Mouse (Mus musculus) midbrain, embryonic 11.5 days (tissue): ENCODE data around the gene Jmjd1c. TPM values are rescaled to one million over a fixed set of nuclear protein-coding genes. Genes with fewer than 3 reads are reported as not detected.

Source experiments
- ATAC-seq: fragments of 200-750 bp; cut with Nextera tagmentation; 2 replicates; pipeline ENCODE4 v1.8.0; 2017; ENCODE audit warnings: moderate TSS enrichment, moderate library complexity; ENCODE audit not compliant: low FRiP score
- DNase-seq: peaks from one replicate; pipeline ENCODE4 v3.0.0; 2015; ENCODE audit warnings: low spot score; ENCODE audit errors: missing footprints
- H3K27ac ChIP-seq: fragments of 300-500 bp; sonication (generic); 2 replicates; pipeline ENCODE4 v1.5.1; 2014; ENCODE audit warnings: low read depth, low read length
- H3K27me3 ChIP-seq: fragments of 300-500 bp; sonication (generic); 2 replicates; pipeline ENCODE4 v1.6.1; 2014; ENCODE audit warnings: mild to moderate bottlenecking, low read length, moderate library complexity, mixed read lengths; ENCODE audit not compliant: control insufficient read depth, insufficient read depth
- H3K36me3 ChIP-seq: fragments of 300-500 bp; sonication (generic); 2 replicates; pipeline ENCODE4 v1.6.1; 2014; ENCODE audit warnings: mild to moderate bottlenecking, low read length, moderate library complexity, mixed read lengths; ENCODE audit not compliant: control insufficient read depth, insufficient read depth
- H3K4me1 ChIP-seq: fragments of 300-500 bp; sonication (generic); 2 replicates; pipeline ENCODE4 v1.6.1; 2014; ENCODE audit warnings: low read length; ENCODE audit not compliant: control insufficient read depth, insufficient read depth
- H3K4me2 ChIP-seq: fragments of 300-500 bp; sonication (generic); 2 replicates; pipeline ENCODE4 v1.6.1; 2014; ENCODE audit warnings: mild to moderate bottlenecking, moderate library complexity
- H3K4me3 ChIP-seq: fragments of 300-500 bp; sonication (generic); 2 replicates; pipeline ENCODE4 v1.5.1; 2014; ENCODE audit warnings: low read depth, low read length
- H3K9ac ChIP-seq: fragments of 300-500 bp; sonication (generic); 2 replicates; pipeline ENCODE4 v1.6.1; 2014; ENCODE audit warnings: low read length
- H3K9me3 ChIP-seq: fragments of 300-500 bp; sonication (generic); 2 replicates; pipeline ENCODE4 v1.6.1; 2016; ENCODE audit warnings: low read length; ENCODE audit not compliant: control insufficient read depth
- WGBS: fragments of 180-500 bp; shearing (Covaris S2); extraction: QIAGEN DNeasy Blood & Tissue Kit; methylation state at CpG from one replicate; pipeline ENCODE4 v1.1.7; 2014; 5-methylcytosine and 5-hydroxymethylcytosine counted together
- polyA plus RNA-seq: library from polyadenylated mRNA; unstranded; fragments of >200 nt; fragmentation: Nextera tagmentation; extraction: Ambion mirVana; gene quantifications from 2 replicates; pipeline ENCODE4 v1.2.1, GENCODE M21; 2014

Gene Jmjd1c
- polyA plus RNA-seq, 1 experiment from 2014 or later, result 46.9 TPM

DNA sequence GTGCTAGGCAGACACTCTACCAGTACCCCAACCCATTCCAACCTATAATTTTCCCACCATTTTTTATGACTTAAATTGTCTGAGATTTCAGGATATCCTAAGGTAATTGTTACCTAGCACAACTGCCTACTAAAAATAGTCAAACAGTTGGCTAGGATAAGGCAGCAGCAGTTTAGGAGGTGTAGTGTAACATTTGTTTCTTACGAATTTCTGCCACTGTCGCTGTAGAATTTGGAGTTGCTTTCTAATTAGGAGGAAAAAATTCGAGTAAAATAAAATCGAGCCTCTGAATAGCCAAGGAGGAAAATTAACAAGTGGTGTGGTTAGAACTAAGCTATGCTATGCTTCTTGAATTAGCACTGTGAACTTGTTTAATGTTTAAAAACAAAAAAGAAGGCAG, 101.3 kb downstream of the Jmjd1c start:
- H3K9me3 ChIP-seq, result no peaks in the 10 kb centered on the region
- DNase-seq (no peak), ATAC-seq (no peak)
- H3K27me3 ChIP-seq, result no peaks in the 10 kb centered on the region
- H3K36me3 ChIP-seq, result no peaks in the 10 kb centered on the region
- no peaks in the 10 kb centered on the region for H3K4me1 ChIP-seq
- H3K9ac ChIP-seq, result no peak overlapping the region
- H3K4me3 ChIP-seq, result no peak overlapping the region
- H3K4me2 ChIP-seq, result no peak overlapping the region
- WGBS, result 87% methylated on average over 4 of the region's 4 CpGs
- H3K27ac ChIP-seq, result no peak overlapping the region

DNA sequence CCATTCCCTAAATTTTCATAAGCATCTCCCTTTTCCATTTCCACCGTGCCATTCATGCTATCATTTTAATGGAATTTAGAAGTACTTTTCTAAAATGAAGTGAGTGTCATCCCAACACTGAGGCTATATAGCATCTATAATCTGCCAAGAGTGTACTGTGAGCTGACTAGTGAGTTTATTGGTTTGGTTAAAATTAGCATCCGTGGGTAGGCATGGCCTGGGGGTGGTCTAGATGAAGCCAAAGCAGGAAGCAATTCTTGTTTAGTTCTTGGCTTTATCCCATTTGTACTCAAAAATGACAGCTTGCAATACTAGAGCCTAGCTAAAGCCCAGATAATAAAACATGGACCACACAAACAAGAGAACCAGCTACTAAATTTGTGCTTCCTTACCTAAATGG, 101.9 kb downstream of the Jmjd1c start:
- Histone ChIP-seq H3K36me3 (no peaks in the 10 kb centered on the region), H3K27me3 (no peaks in the 10 kb centered on the region), H3K4me3 (no peak overlapping the region), H3K27ac (no peak overlapping the region), H3K9me3 (no peaks in the 10 kb centered on the region), H3K4me2 (no peak overlapping the region), H3K9ac (no peak overlapping the region), H3K4me1 (no peaks in the 10 kb centered on the region)
- DNase-seq, result no peak
- ATAC-seq, result no peak
- WGBS, result 77% methylated on average over 2 of the region's 2 CpGs

DNA sequence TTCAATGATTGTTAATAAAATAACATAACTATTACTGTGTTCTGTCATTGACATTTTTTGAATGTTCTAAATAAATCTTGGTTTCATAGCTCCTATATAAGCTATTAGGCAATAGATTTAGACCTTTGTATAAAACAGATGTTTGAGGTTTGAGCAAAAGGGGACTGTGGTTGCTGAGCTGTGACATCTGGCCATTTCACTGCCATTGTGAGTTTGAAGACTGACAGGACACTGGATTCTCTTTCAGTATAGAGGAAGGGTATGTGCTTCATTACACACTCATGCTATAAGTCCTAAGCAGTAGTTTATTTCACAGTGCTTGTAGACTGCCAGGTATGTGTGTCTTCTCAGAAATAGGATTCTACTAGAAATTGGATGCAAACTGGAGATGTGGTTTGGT, 105.8 kb downstream of the Jmjd1c start:
- no peaks in the 10 kb centered on the region for H3K27me3 ChIP-seq
- ATAC-seq, result no peak

GRCm38 (mm10) chr10:67202470-67202869, 106.5 kb downstream of the Jmjd1c start:
- ATAC-seq (no peak), DNase-seq (no peak)
- H3K27ac ChIP-seq, result no peak overlapping the region
- no peak overlapping the region for H3K4me2 ChIP-seq
- H3K4me3 ChIP-seq, result no peak overlapping the region
- H3K27me3 ChIP-seq, result no peaks in the 10 kb centered on the region
- no peaks in the 10 kb centered on the region for H3K4me1 ChIP-seq
- H3K9me3 ChIP-seq, result no peaks in the 10 kb centered on the region
- WGBS, result 93% methylated on average over 6 of the region's 6 CpGs
- no peak overlapping the region for H3K9ac ChIP-seq
- no peaks in the 10 kb centered on the region for H3K36me3 ChIP-seq

More for the DNA sequence above, 105.8 kb downstream of the Jmjd1c start:
- Histone ChIP-seq H3K4me2 (no peak overlapping the region), H3K27ac (no peak overlapping the region), H3K9ac (no peak overlapping the region), H3K36me3 (no peaks in the 10 kb centered on the region), H3K4me3 (no peak overlapping the region), H3K9me3 (no peaks in the 10 kb centered on the region), H3K4me1 (no peaks in the 10 kb centered on the region)
- DNase-seq, result no peak

DNA sequence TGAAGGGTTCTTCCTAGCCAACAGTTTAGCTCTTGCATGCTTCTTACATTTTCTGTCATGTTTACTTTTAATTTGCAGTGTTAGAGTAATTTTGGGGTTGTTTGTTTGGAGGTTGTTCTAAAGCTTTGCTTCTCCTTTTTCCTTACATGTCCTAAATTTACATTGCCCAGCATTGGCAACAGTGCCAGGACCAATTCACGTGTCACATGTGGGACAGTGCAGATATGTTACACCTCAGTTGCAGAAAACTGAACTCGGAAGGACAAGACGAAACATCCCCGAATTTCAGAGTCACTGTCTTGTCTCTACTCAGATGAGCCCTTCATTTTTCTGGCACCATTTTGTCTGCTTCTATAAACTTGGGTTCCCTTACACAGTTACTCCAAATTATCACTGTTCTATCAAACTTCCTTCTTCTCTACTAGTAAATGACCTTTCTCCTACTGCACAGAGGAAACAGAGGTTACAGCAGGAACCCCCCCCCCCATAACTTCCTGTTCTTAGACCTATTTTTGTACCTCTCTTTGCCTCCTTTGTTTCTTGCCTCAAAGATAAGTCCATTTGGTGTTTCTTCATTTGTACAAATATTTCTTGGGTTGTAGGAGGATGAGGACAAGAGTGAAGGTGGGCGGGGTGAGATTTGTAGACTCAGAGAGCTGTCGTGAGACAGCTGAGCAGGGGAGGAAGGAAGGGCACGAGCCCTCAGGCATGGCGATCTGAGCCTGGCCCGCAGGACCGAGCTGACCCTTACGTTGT, 108.9 kb downstream of the Jmjd1c start:
- no peaks in the 10 kb centered on the region for H3K27me3 ChIP-seq
- no peak for ATAC-seq

GRCm38 (mm10) chr10:67207931-67208330, 112.0 kb downstream of the Jmjd1c start:
- 94% methylated on average over 2 of the region's 2 CpGs for WGBS
- no peaks in the 10 kb centered on the region for H3K4me1 ChIP-seq
- ATAC-seq, result no peak

More for the DNA sequence above, 108.9 kb downstream of the Jmjd1c start:
- H3K9ac ChIP-seq, result no peak overlapping the region
- H3K36me3 ChIP-seq, result no peaks in the 10 kb centered on the region
- WGBS, result 85% methylated on average over 11 of the region's 11 CpGs
- no peak overlapping the region for H3K4me3 ChIP-seq
- H3K4me1 ChIP-seq, result no peaks in the 10 kb centered on the region
- H3K4me2 ChIP-seq, result no peak overlapping the region
- H3K9me3 ChIP-seq, result no peaks in the 10 kb centered on the region
- H3K27ac ChIP-seq, result no peak overlapping the region
- no peak for DNase-seq

DNA sequence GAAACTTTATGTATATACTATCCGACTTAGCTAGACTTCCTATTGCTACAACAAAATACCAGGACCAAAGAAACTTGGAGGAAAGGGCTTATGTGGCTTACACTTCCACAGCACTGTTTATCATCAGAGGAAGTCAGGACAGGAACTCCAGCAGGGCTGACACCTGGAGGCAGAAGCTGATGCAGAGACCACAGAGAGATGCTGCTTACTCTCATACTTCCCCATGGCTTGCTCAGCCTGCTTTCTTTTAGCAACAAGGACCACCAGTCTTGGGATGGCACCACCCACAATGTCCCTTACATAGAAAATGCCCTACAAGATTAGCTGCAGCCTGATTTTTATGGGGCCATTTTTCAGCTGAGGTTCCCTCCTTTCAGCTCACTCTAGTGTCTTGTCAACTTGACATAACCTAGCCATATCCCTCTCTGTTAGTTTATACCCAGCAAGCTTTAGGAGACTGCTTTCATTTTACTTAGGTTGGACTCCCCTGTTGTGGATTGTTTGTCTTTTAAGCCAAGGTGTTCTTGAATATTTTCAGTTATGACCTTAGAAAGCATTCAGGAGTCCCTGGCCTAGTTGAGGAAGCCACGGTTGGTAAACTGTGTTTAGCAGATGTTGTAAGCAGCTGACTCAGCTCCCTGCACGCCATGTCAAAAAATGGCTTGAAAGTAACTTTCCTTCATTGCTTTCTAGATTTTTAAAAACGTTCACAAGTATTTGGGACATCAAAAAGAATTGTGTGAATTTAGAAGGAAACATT, 114.2 kb downstream of the Jmjd1c start:
- Histone ChIP-seq H3K4me2 (no peak overlapping the region), H3K4me1 (no peaks in the 10 kb centered on the region), H3K27me3 (no peaks in the 10 kb centered on the region), H3K9ac (no peak overlapping the region), H3K4me3 (no peak overlapping the region), H3K27ac (no peak overlapping the region), H3K9me3 (no peaks in the 10 kb centered on the region), H3K36me3 (no peaks in the 10 kb centered on the region)
- WGBS, result 77% methylated on average over 4 of the region's 4 CpGs
- DNase-seq, result no peak
- ATAC-seq, result no peak

More at GRCm38 (mm10) chr10:67207931-67208330, 112.0 kb downstream of the Jmjd1c start:
- H3K4me3 ChIP-seq, result no peak overlapping the region
- no peak overlapping the region for H3K9ac ChIP-seq
- H3K27ac ChIP-seq, result no peak overlapping the region
- no peak for DNase-seq
- no peaks in the 10 kb centered on the region for H3K36me3 ChIP-seq
- H3K9me3 ChIP-seq, result no peaks in the 10 kb centered on the region
- no peaks in the 10 kb centered on the region for H3K27me3 ChIP-seq
- H3K4me2 ChIP-seq, result no peak overlapping the region

GRCm38 (mm10) chr10:67212031-67212430, 116.1 kb downstream of the Jmjd1c start:
- DNase-seq (no peak), ATAC-seq (no peak)
- Histone ChIP-seq H3K9ac (no peak overlapping the region), H3K4me2 (no peak overlapping the region), H3K36me3 (no peaks in the 10 kb centered on the region), H3K27me3 (no peaks in the 10 kb centered on the region), H3K4me3 (no peak overlapping the region), H3K4me1 (no peaks in the 10 kb centered on the region), H3K27ac (no peak overlapping the region), H3K9me3 (no peaks in the 10 kb centered on the region)
- 99% methylated on average over 5 of the region's 5 CpGs for WGBS

GRCm38 (mm10) chr10:67213720-67214119, 117.8 kb downstream of the Jmjd1c start:
- H3K4me3 ChIP-seq, result no peak overlapping the region
- H3K9ac ChIP-seq, result no peak overlapping the region
- H3K27ac ChIP-seq, result no peak overlapping the region
- H3K27me3 ChIP-seq, result no peaks in the 10 kb centered on the region
- no peaks in the 10 kb centered on the region for H3K4me1 ChIP-seq
- H3K36me3 ChIP-seq, result no peaks in the 10 kb centered on the region
- H3K4me2 ChIP-seq, result no peak overlapping the region
- ATAC-seq (no peak), DNase-seq (no peak)
- 50% methylated on average over 1 of the region's 1 CpGs for WGBS
- H3K9me3 ChIP-seq, result no peaks in the 10 kb centered on the region
